Mouse (Mus musculus): ENCODE data around the gene 1700029H14Rik. TPM values are rescaled to one million over a fixed set of nuclear protein-coding genes. Genes with fewer than 3 reads are reported as not detected.

The 1700029H14Rik gene
- total and polyA plus RNA-seq, 3 experiments = not detected

GRCm38 (mm10) chr8:13609971-13610370 lies 47.7 kb upstream of the 1700029H14Rik start:
- no peak for TF ChIP-seq RAD21 (IDR thresholded peaks at IDR 0.05; ENCODE audit: low read depth, low read length)
- no peak for TF ChIP-seq MAFK (IDR thresholded peaks at IDR 0.05; ENCODE audit: insufficient replicate concordance, low read length)
- no peak for TF ChIP-seq KAT2A (IDR thresholded peaks at IDR 0.05; ENCODE audit: insufficient replicate concordance, low read length)
- TF ChIP-seq NELFE (IDR thresholded peaks at IDR 0.05; ENCODE audit: low read depth, low read length) = no peak
- no peak for TF ChIP-seq ELF1 (IDR thresholded peaks at IDR 0.05; ENCODE audit: low read depth, low read length)
- TF ChIP-seq UBTF (IDR thresholded peaks at IDR 0.05; ENCODE audit: low read depth, low read length) = no peak
- TF ChIP-seq PAX5 (IDR thresholded peaks at IDR 0.05; ENCODE audit: low read length) = no peak
- TF ChIP-seq BHLHE40 (IDR thresholded peaks at IDR 0.05; ENCODE audit: low read depth, low read length) = no peak
- TF ChIP-seq ZMIZ1 (IDR thresholded peaks at IDR 0.05; ENCODE audit: low read depth, low read length) = no peak
- TF ChIP-seq MAX (IDR thresholded peaks at IDR 0.05; ENCODE audit: low read length) = no peak
- TF ChIP-seq CHD1 (IDR thresholded peaks at IDR 0.05; ENCODE audit: low read depth, low read length) = no peak
- TF ChIP-seq RCOR1 (conservative IDR thresholded peaks at IDR 0.05; ENCODE audit: low read depth, low read length) = no peak
- no peak for TF ChIP-seq POLR2AphosphoS2 (IDR thresholded peaks at IDR 0.05; ENCODE audit: low read depth, low read length)
- no peak for TF ChIP-seq MXI1 (IDR thresholded peaks at IDR 0.05; ENCODE audit: low read depth, low read length)
- H3K79me2 ChIP-seq (replicated peaks; ENCODE audit: control insufficient read depth, extremely low read depth, insufficient read depth, poor library complexity, severe bottlenecking) = no peaks in the 10 kb centered on the region
- H3K4me3 ChIP-seq (replicated peaks in 1 of 3; ENCODE audit: low read depth in 2 of 3, low read length in 2 of 3, poor library complexity in 1 of 3) = no peak overlapping the region
- H3K4me2 ChIP-seq (ENCODE audit: insufficient read depth, low read depth, poor library complexity, severe bottlenecking) = no peak overlapping the region
- H3K36me3 ChIP-seq (replicated peaks in 1 of 2; ENCODE audit: control insufficient read depth in 1 of 2, insufficient read depth in 1 of 2, low read length in 1 of 2) = peaks cover 28 to 68% of the 10 kb centered on the region in 2 experiments
- DNase-seq (ENCODE audit: extremely low read depth) = no peak
- peaks cover 8% of the 10 kb centered on the region for H3K9me3 ChIP-seq (replicated peaks; ENCODE audit: low read length)
- no peaks in the 10 kb centered on the region for H3K27me3 ChIP-seq (replicated peaks)
- H3K4me1 ChIP-seq (ENCODE audit: control insufficient read depth in 1 of 2, insufficient read depth in 2 of 2) = peaks cover 14 to 34% of the 10 kb centered on the region in 2 experiments
- no peak overlapping the region for H3K27ac ChIP-seq (ENCODE audit: insufficient read depth, low read depth)
- H3K9ac ChIP-seq (ENCODE audit: insufficient read depth, low read depth) = no peak overlapping the region
- dilution Hi-C loops (cut with MboI; ENCODE audit: extremely low pct_ligation_motif_present, extremely low pct_unique_long_range_greater_than_20kb, low sequenced_read_pairs) (no loop called here), in situ Hi-C loops (cut with MboI; ENCODE audit: low pct_ligation_motif_present, low pct_unique_long_range_greater_than_20kb, low sequenced_read_pairs) (no loop called here)

GRCm38 (mm10) chr8:13608946-13609345 lies 46.7 kb upstream of the 1700029H14Rik start:
- dilution Hi-C loops (cut with MboI; ENCODE audit: extremely low pct_ligation_motif_present, extremely low pct_unique_long_range_greater_than_20kb, low sequenced_read_pairs) = no loop called here
- Histone ChIP-seq H3K36me3 (replicated peaks in 1 of 2; ENCODE audit: control insufficient read depth in 1 of 2, insufficient read depth in 1 of 2, low read length in 1 of 2) (peaks cover 31 to 72% of the 10 kb centered on the region in 2 experiments), H3K79me2 (replicated peaks; ENCODE audit: control insufficient read depth, extremely low read depth, insufficient read depth, poor library complexity, severe bottlenecking) (no peaks in the 10 kb centered on the region), H3K4me3 (replicated peaks in 1 of 3; ENCODE audit: low read depth in 2 of 3, low read length in 2 of 3, poor library complexity in 1 of 3) (no peak overlapping the region), H3K9me3 (replicated peaks; ENCODE audit: low read length) (peaks cover 8% of the 10 kb centered on the region), H3K9ac (ENCODE audit: insufficient read depth, low read depth) (no peak overlapping the region), H3K27ac (ENCODE audit: insufficient read depth, low read depth) (no peak overlapping the region), H3K27me3 (replicated peaks) (no peaks in the 10 kb centered on the region), H3K4me1 (ENCODE audit: control insufficient read depth in 1 of 2, insufficient read depth in 2 of 2) (peaks cover 11 to 26% of the 10 kb centered on the region in 2 experiments), H3K4me2 (ENCODE audit: insufficient read depth, low read depth, poor library complexity, severe bottlenecking) (no peak overlapping the region)
- TF ChIP-seq CHD2 (IDR thresholded peaks at IDR 0.05; ENCODE audit: low read length) (no peak), TBP (conservative IDR thresholded peaks at IDR 0.05; ENCODE audit: low read depth, low read length) (no peak), JUN (IDR thresholded peaks at IDR 0.05; ENCODE audit: insufficient read depth, low read depth, low read length) (no peak), HCFC1 (IDR thresholded peaks at IDR 0.05; ENCODE audit: low read depth, low read length) (no peak), CHD1 (IDR thresholded peaks at IDR 0.05; ENCODE audit: low read depth, low read length) (no peak), ZC3H11A (IDR thresholded peaks at IDR 0.05; ENCODE audit: low read depth, low read length) (no peak), TCF12 (IDR thresholded peaks at IDR 0.05; ENCODE audit: low read depth, low read length) (no peak), NRF1 (IDR thresholded peaks at IDR 0.05; ENCODE audit: low read depth, low read length) (no peak), UBTF (IDR thresholded peaks at IDR 0.05; ENCODE audit: low read depth, low read length) (no peak), MYC (IDR thresholded peaks at IDR 0.05; ENCODE audit: low read depth, low read length) (no peak)
- in situ Hi-C loops (cut with MboI; ENCODE audit: low pct_ligation_motif_present, low pct_unique_long_range_greater_than_20kb, low sequenced_read_pairs) = no loop called here
- no peak for DNase-seq (ENCODE audit: extremely low read depth)
